Mouse (Mus musculus) forebrain, embryonic 13.5 days (tissue): ENCODE results near the gene Cytl1. TPM values are rescaled to one million over a fixed set of nuclear protein-coding genes. Genes with fewer than 3 reads are reported as not detected.

ENCODE experiments used
- ATAC-seq: fragments of 200-750 bp; cut with Nextera tagmentation; 2 replicates; pipeline ENCODE4 v1.8.0; 2017
- H3K27ac ChIP-seq: fragments of 300-500 bp; sonication (generic); 2 replicates; pipeline ENCODE4 v1.5.1; 2015; ENCODE audit warnings: inconsistent platforms, mild to moderate bottlenecking, moderate library complexity
- H3K27me3 ChIP-seq: fragments of 300-500 bp; sonication (generic); 2 replicates; pipeline ENCODE4 v1.6.1; 2015; ENCODE audit warnings: mild to moderate bottlenecking, inconsistent platforms
- H3K36me3 ChIP-seq: fragments of 300-500 bp; sonication (generic); 2 replicates; pipeline ENCODE4 v1.6.1; 2015; ENCODE audit warnings: mild to moderate bottlenecking, inconsistent platforms; ENCODE audit not compliant: poor library complexity, severe bottlenecking
- H3K4me1 ChIP-seq: fragments of 300-500 bp; sonication (generic); 2 replicates; pipeline ENCODE4 v1.6.1; 2015; ENCODE audit warnings: inconsistent platforms
- H3K4me2 ChIP-seq: fragments of 300-500 bp; sonication (generic); 2 replicates; pipeline ENCODE4 v1.6.1; 2015; ENCODE audit warnings: inconsistent platforms, mild to moderate bottlenecking, moderate library complexity
- H3K4me3 ChIP-seq: fragments of 300-500 bp; sonication (generic); 2 replicates; pipeline ENCODE4 v1.5.1; 2015; ENCODE audit warnings: mild to moderate bottlenecking, inconsistent platforms
- H3K9ac ChIP-seq: fragments of 300-500 bp; sonication (generic); 2 replicates; pipeline ENCODE4 v1.6.1; 2015; ENCODE audit warnings: mild to moderate bottlenecking, inconsistent platforms
- H3K9me3 ChIP-seq: fragments of 300-500 bp; sonication (generic); replicated peaks from 2 replicates; pipeline ENCODE4 v1.6.1; 2016; ENCODE audit warnings: inconsistent platforms
- WGBS: fragments of 180-500 bp; shearing (Covaris S2); methylation state at CpG from one replicate; pipeline ENCODE4 v1.1.7; 2015; 5-methylcytosine and 5-hydroxymethylcytosine counted together
- polyA plus RNA-seq: library from polyadenylated mRNA; unstranded; fragments of >200 nt; fragmentation: Nextera tagmentation; extraction: Ambion mirVana; gene quantifications from 2 replicates; pipeline ENCODE4 v1.2.1, GENCODE M21; 2015

Cytl1 gene
- polyA plus RNA-seq, 1 experiment from 2014 or later = not detected

DNA sequence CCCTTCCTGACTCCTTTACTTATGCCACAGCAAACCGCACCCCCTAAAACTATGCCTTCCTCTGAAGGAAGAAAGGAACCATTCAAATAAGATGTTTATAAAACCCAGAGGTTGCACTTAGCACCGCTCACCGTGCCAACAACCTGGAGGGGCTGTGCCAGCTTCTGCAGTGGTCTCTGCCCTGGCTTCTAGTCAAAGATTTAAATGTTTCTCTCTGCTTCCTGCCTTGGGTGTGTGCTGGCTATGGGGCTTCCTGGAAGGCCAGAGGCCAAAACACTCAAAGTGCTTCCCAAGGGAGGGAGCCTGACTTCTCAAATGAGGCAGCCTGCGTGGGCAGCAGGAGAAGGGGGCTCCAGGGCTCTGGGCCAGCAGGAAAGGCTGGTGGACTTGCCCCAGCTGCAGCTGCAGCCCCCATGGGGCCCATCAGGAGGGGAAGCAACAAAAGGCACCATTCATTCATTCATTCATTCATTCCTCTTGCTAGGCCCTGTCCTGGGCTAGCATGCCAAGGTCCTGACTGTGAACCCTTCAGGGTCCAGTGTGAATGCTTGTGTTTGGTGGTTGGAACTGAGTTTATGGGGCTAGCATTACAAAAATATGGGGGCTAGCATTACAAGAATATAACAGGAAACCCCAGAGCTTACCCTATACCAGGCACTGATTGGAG lies 10.0 kb upstream of the Cytl1 start:
- no peaks in the 10 kb centered on the region for H3K9me3 ChIP-seq
- no peak overlapping the region for H3K9ac ChIP-seq
- WGBS = 83% methylated on average over 4 of the region's 4 CpGs
- no peaks in the 10 kb centered on the region for H3K4me1 ChIP-seq
- ATAC-seq = no peak
- H3K4me2 ChIP-seq = no peak overlapping the region
- no peaks in the 10 kb centered on the region for H3K27me3 ChIP-seq
- no peak overlapping the region for H3K27ac ChIP-seq
- H3K36me3 ChIP-seq = no peaks in the 10 kb centered on the region
- H3K4me3 ChIP-seq = no peak overlapping the region

DNA sequence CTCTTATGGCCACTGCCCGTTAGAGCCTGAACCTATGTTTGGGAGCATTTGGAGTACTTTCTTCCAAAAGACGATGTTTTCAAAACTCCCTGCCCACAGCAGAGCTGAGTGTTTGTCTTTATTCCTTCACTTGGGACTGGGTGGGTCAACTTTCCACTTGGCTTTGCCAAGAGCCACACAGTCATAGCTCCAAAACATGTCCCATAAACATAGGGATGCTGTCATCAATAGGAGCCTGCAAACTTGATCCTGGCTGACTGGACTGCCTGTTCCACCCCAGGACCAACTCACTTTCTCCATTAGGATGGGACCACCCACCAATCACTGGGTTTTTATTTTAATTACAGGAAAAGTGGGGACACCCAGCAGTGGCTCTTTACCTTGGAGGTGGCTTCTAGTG lies 4.5 kb upstream of the Cytl1 start:
- Histone ChIP-seq H3K4me1 (0 out of 2 replicates have a peak, but pooled peaks cover 4% of the 10 kb centered on the region), H3K4me2 (no peak overlapping the region), H3K4me3 (no peak overlapping the region), H3K36me3 (no peaks in the 10 kb centered on the region), H3K27me3 (no peaks in the 10 kb centered on the region), H3K9ac (no peak overlapping the region), H3K27ac (no peak overlapping the region), H3K9me3 (no peaks in the 10 kb centered on the region)
- ATAC-seq = no peak
- 94% methylated on average over 2 of the region's 2 CpGs for WGBS

DNA sequence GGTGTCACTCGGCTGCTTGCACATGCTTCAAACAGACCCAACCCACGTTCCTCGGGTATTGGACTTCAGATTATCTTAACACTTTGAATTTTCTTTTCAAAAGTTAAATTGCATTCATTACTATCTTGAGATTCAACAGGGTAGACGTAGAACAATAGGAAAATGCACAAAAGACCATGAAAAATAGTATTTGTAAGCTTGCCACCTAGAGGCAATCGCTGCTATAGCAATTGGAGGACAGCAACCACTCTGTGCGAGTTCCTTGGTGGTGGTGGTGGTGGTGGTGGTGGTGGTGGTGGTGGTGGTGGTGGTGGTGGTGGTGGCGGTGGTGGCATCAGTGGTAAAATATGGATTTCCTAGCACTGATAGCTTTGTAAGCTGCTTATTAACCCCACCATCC lies 894 bp downstream of the Cytl1 start:
- Histone ChIP-seq H3K27ac (no peak overlapping the region), H3K4me2 (no peak overlapping the region), H3K9ac (no peak overlapping the region), H3K27me3 (no peaks in the 10 kb centered on the region), H3K36me3 (no peaks in the 10 kb centered on the region), H3K4me1 (0 out of 2 replicates have a peak, but pooled peaks cover 4% of the 10 kb centered on the region), H3K9me3 (no peaks in the 10 kb centered on the region), H3K4me3 (no peak overlapping the region)
- ATAC-seq = no peak
- WGBS = 48% methylated on average over 7 of the region's 7 CpGs

DNA sequence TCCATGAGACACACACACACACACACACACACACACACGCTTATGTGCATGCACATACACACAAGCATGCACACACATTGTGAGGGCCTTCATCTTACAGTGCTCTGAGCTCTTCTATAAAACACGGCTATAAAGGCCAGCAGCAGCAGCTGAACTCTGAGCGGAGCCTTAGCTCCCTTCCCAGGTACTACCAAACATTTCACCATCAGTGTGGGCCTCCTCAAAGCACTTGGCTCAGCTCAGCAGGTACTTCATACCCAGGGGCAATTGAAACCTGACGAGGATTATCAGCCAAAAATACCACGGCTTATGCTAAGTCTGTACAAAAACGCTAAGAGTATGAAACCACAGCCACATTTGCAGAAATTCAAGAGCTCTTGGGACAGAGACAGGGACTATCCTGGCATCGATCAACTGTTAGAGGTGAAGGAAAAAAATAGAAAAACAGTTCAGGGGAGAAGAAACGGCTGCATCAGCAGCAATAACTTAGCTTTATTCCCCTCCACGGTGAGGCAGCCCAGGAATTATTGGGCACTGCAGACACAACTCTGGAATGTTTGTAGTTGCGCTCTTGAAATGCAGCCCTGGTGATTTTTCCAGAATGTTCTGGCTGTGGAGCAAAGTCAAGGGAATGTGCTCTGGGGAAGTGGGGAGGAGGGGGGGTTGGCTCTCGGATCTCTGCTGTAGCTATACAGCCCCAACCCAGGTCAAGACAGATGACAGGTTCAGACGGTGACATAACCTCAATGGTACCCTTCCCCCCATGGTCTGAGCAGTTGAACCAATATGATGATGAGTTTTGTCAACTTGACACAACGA lies 8.8 kb downstream of the Cytl1 start:
- Histone ChIP-seq H3K9me3 (peaks cover 4% of the 10 kb centered on the region; the same call in 1 of the 2 replicates), H3K4me2 (no peak overlapping the region), H3K27ac (no peak overlapping the region), H3K9ac (no peak overlapping the region), H3K4me1 (no peaks in the 10 kb centered on the region), H3K36me3 (no peaks in the 10 kb centered on the region), H3K27me3 (no peaks in the 10 kb centered on the region), H3K4me3 (no peak overlapping the region)
- ATAC-seq = no peak
- WGBS = 78% methylated on average over 13 of the region's 13 CpGs

DNA sequence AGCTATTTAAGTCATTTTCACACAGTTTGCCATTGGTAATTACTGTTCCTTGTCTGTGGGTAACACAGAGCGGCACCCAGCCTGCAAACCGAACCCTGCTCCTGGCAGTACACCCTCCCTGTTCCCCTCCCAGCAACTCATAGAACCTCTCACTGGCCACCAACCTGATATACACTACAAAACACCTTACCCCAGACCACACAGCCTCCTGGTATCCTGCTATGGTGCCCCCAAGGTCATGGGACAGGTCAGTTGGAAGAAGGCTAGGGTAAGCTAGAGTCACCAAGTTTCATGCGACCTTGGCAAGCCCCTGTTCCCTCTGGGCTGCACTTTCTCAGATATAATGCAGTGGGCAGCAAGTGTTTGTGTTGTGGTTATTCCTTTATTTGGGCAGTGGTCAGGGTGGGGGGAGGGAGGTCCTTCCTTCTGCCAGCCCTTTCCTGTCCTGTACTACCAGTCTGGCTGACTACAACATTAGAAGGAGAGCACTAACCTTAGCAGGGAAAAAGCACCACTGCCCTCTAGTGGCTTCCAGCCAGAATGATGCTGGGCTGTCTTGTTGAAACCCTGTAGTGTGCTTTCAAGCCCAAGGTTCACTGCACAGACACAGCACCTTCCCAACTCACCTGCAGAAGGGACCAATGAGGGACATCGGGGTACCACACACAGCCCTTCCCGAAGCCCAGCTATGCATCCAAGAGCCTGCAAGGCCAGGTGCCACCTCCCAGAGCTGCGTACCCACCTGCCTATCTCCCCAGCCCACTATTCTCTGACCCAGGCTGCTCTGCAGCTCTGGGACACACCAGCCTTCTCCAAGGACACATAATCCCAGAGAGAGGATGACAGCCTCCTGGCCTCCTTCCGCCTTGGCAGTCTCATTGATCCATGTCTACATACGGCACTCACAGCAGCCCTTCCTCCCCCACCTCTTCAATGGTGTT lies 17.0 kb downstream of the Cytl1 start:
- Histone ChIP-seq H3K9me3 (no peaks in the 10 kb centered on the region), H3K4me1 (no peaks in the 10 kb centered on the region), H3K27ac (no peak overlapping the region), H3K36me3 (no peaks in the 10 kb centered on the region), H3K27me3 (peaks cover 12% of the 10 kb centered on the region; the same call in 1 of the 2 replicates), H3K9ac (no peak overlapping the region), H3K4me2 (no peak overlapping the region), H3K4me3 (no peak overlapping the region)
- ATAC-seq = peak; percentile 87
- WGBS = 65% methylated on average over 8 of the region's 8 CpGs

DNA sequence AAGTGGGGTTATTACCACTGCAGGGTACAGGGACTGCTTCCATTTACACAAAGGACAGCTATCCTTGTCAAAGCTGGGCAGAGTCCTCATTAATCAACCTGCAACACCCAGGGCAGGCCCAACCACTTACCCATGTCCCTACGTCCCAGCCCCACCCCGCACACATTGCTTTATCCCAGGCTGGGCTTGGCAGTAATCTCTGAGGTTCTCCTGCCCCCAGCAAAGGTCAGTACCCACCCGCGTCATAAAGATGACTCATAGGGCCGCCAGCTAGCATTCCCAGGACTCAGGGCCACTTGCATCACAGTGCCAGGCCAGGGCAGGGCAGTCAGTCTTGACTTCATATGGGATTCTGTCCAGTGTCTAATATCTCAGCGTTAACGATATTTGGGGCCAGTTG lies 18.0 kb downstream of the Cytl1 start:
- peaks cover 23% of the 10 kb centered on the region; the same call in 1 of the 2 replicates for H3K27me3 ChIP-seq
- no peaks in the 10 kb centered on the region for H3K9me3 ChIP-seq
- H3K4me1 ChIP-seq = no peaks in the 10 kb centered on the region
- H3K36me3 ChIP-seq = no peaks in the 10 kb centered on the region
- H3K4me3 ChIP-seq = no peak overlapping the region
- ATAC-seq = no peak
- H3K4me2 ChIP-seq = no peak overlapping the region
- WGBS = 82% methylated on average over 7 of the region's 7 CpGs
- no peak overlapping the region for H3K9ac ChIP-seq
- no peak overlapping the region for H3K27ac ChIP-seq

DNA sequence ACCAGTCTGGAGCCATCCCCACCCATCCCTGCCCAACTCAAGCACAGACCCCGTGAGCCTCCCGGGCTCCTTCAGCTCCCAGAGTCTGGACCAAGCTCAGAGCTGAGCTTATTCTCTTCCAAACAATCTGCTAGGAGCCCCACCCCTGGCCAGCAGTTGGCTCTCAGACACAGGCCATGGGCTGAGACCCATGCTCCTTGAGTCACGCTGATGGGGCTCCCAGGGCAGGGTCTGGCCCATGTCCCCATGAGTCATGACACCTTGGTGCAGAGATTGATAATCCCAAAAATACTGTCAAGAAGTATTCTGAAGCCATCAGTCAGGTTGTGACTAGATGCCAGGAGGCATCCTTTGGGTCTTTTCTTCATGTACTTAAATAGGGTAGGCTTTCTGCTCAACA lies 26.7 kb downstream of the Cytl1 start:
- H3K9me3 ChIP-seq = no peaks in the 10 kb centered on the region
- WGBS = 88% methylated on average over 3 of the region's 3 CpGs
- ATAC-seq = no peak
- no peak overlapping the region for H3K27ac ChIP-seq
- no peak overlapping the region for H3K4me3 ChIP-seq
- no peak overlapping the region for H3K9ac ChIP-seq
- H3K36me3 ChIP-seq = no peaks in the 10 kb centered on the region
- H3K4me1 ChIP-seq = no peaks in the 10 kb centered on the region
- H3K27me3 ChIP-seq = peaks cover 60% of the 10 kb centered on the region
- H3K4me2 ChIP-seq = no peak overlapping the region

DNA sequence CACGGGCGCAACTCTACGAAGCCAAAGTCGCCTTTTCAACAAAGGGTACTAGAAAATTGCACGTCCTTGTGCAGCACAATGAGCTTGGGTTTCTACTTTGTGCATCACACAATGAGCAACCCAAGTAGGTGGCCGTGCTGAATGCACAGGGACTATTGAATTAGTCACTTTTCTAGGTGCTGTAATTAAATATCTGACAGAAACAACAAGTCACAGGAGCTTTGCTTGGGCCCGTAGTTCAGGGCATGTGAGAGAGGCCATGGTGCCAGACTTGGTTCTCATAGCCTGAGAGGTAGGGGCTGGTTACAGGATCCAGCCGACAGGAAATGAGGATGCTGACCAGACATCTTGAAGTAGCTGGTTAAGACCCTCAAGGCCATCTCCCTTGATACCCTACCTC lies 30.5 kb downstream of the Cytl1 start:
- no peak overlapping the region for H3K9ac ChIP-seq
- no peak overlapping the region for H3K4me2 ChIP-seq
- peaks cover 67% of the 10 kb centered on the region for H3K27me3 ChIP-seq
- 6% methylated on average over 8 of the region's 8 CpGs for WGBS
- no peak for ATAC-seq
- no peak overlapping the region for H3K27ac ChIP-seq
- H3K36me3 ChIP-seq = no peaks in the 10 kb centered on the region
- no peaks in the 10 kb centered on the region for H3K9me3 ChIP-seq
- no peak overlapping the region for H3K4me3 ChIP-seq
- peaks cover 22% of the 10 kb centered on the region for H3K4me1 ChIP-seq

DNA sequence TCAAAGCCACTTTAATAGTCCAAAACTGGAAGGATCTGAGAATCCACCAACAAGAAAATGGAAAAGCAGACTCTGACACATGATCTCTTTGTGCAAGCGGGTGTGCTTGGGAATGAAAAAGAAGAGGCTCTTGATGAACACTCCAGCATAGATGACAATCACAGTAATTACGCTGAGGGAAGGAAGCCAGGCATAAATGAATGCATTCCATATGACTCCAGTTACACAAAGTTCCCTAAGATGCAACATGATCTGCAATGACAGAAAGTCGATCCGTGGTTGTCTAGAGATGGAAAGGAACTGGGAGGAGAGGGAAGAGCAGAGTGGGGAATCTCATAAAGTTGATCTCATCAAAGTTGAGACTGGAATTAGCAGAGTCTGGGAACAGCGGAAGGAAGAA lies 31.9 kb downstream of the Cytl1 start:
- Histone ChIP-seq H3K4me3 (no peak overlapping the region), H3K27ac (no peak overlapping the region), H3K9ac (no peak overlapping the region), H3K36me3 (no peaks in the 10 kb centered on the region), H3K4me2 (no peak overlapping the region), H3K9me3 (peaks cover 9% of the 10 kb centered on the region; the same call in 1 of the 2 replicates), H3K27me3 (peaks cover 75% of the 10 kb centered on the region), H3K4me1 (peaks cover 22% of the 10 kb centered on the region)
- no peak for ATAC-seq
- 78% methylated on average over 5 of the region's 5 CpGs for WGBS

DNA sequence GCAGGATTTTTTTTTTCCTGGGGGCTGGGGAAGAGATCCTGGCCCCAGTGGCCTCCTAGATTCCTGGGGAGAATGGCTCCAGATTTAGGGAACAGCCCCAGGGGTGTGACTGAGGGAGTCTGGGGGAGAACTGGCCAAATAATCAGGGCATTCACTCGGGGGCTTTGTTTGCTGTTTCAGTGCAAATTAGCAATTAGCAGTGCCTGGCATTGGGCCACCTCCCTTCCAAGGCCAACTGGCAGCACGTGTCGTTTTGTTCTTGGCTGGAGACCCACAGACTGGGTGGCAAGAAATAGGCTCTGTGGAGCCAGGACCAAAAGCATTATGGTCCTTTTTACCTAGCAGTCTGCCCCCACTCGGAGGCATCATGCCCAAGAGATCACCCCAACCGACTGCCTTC lies 33.7 kb downstream of the Cytl1 start:
- H3K4me2 ChIP-seq = peak overlapping the region; percentile 31; the same call in 1 of the 2 replicates
- 0 out of 2 replicates have a peak overlapping the region, but pooled peaks have one; percentile 11 for H3K27ac ChIP-seq
- no peak overlapping the region for H3K4me3 ChIP-seq
- H3K9me3 ChIP-seq = peaks cover 9% of the 10 kb centered on the region; the same call in 1 of the 2 replicates
- WGBS = under 1% methylated on average over 5 of the region's 5 CpGs
- H3K9ac ChIP-seq = no peak overlapping the region
- peaks cover 86% of the 10 kb centered on the region for H3K27me3 ChIP-seq
- H3K36me3 ChIP-seq = no peaks in the 10 kb centered on the region
- H3K4me1 ChIP-seq = peaks cover 22% of the 10 kb centered on the region
- ATAC-seq = peak; percentile 88

DNA sequence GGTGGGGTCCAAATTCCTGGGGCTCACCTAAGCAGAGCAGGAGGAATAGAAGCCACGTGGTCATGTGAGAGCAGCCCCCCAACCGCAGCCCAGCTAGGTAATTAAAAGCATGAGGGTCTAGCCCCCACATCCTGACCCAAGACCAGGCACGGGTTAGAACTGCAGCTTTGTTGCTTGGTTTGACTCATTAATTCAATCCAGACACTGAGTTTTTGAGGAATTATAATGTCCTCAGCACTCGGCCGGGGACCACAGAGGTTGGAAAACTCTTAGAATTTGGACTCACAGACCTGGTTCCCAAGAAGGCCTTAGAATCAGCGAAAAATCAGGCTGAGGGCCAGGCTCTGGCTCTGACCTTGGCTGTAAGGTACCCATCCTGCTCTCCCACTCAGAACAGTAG lies 35.6 kb downstream of the Cytl1 start:
- no peak overlapping the region for H3K4me2 ChIP-seq
- H3K27ac ChIP-seq = no peak overlapping the region
- H3K36me3 ChIP-seq = no peaks in the 10 kb centered on the region
- H3K9ac ChIP-seq = no peak overlapping the region
- peaks cover 22% of the 10 kb centered on the region for H3K4me1 ChIP-seq
- H3K4me3 ChIP-seq = no peak overlapping the region
- peaks cover 9% of the 10 kb centered on the region; the same call in 1 of the 2 replicates for H3K9me3 ChIP-seq
- ATAC-seq = no peak
- H3K27me3 ChIP-seq = peaks cover 89% of the 10 kb centered on the region
- WGBS = 88% methylated on average over 6 of the region's 6 CpGs
